Mouse (Mus musculus): ENCODE data around the gene Kcnip2.

DNA sequence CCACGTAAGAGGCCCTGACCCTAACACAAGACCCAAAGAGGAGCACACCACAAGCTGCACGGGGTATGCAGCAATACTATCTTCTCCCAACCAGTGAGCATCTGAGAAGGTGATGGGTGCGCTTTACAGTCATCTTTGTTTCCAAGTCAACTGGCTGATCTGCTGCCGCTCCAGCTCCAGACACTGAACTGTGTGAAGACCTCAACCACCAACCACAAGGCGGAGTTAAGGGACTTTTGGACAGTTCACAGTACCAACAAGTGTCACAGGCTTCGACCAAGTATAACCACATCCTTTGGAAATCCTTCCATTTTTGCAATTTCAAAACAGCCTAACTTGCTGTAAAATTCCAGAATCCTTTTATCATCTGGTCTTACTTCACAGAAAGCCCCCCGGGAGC, 64.0 kb downstream of the Kcnip2 start:
- TF ChIP-seq USF1 (IDR thresholded peaks at IDR 0.05; ENCODE audit: low read depth, low read length) (no peak), ZC3H11A (IDR thresholded peaks at IDR 0.05; ENCODE audit: low read depth, low read length) (no peak), IRF4 (IDR thresholded peaks at IDR 0.05; ENCODE audit: low read depth, low read length) (no peak), TBP (conservative IDR thresholded peaks at IDR 0.05; ENCODE audit: low read depth, low read length) (no peak), EP300 (IDR thresholded peaks at IDR 0.05; ENCODE audit: low read length) (no peak), RCOR1 (conservative IDR thresholded peaks at IDR 0.05; ENCODE audit: low read depth, low read length) (no peak), POLR2A (IDR thresholded peaks at IDR 0.05; ENCODE audit: low read depth, low read length) (no peak)
